Comparison of ENCODE assay signal across 23 mouse cellular contexts in the genomic region with DNA sequence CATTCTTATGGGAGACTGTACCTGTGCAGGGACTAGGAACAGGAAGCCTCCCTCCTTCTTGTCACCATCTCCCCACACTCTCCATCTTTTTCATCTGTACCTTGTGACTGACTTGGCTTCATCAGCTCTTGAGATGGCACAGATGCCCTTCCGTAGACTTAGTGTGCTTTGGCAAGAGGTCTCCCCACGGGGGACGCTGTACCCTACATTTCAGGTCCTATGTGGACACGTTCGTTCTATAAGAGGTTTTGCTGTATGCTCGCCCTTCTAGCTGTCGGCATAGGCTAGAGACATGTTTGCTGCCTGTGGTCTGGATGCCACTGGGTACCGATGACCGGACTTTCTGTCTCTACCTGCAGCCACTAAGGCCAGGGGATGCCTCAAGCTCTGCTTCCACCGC. TPM values are rescaled to one million over a fixed set of nuclear protein-coding genes. Genes with fewer than 3 reads are reported as not detected.
DNase-seq lines count a peak whose midpoint lies in the region; ATAC-seq and TF ChIP-seq lines count a peak whose summit lies in the region.
"Had no signal": no experiment of that assay in that cellular context is flagged by ENCODE, and none has a peak within 500 bp of the region (broad histone marks: within the 10 kb centered on the region; RNA-seq: fewer than 3 reads in every experiment).

No protein-coding gene starts in this region.

- H3K36me3 ChIP-seq in heart, adult 2 months (ENCODE audit: control insufficient read depth, insufficient read depth, low read length), result no peaks in the 10 kb centered on the region
- no peaks in the 10 kb centered on the region for H3K36me3 ChIP-seq in heart, embryonic 13.5 days
- no peaks in the 10 kb centered on the region for H3K36me3 ChIP-seq in megakaryocyte, embryonic 14.5 days (replicated peaks; ENCODE audit: low read length)
- H3K36me3 ChIP-seq: embryonic facial prominence, embryonic 10.5 days; kidney, embryonic 15.5 days had no signal

- no peaks in the 10 kb centered on the region for H3K27me3 ChIP-seq in heart, adult 2 months (ENCODE audit: control insufficient read depth, insufficient read depth, low read length)
- peaks cover 35% of the 10 kb centered on the region for H3K27me3 ChIP-seq in heart, embryonic 13.5 days (replicated peaks)
- H3K27me3 ChIP-seq in megakaryocyte, embryonic 14.5 days (replicated peaks), result peaks cover 29% of the 10 kb centered on the region

- H3K4me1 ChIP-seq in heart, adult 2 months (ENCODE audit: control insufficient read depth, insufficient read depth, low read length), result peaks cover 23% of the 10 kb centered on the region
- peaks cover 41% of the 10 kb centered on the region for H3K4me1 ChIP-seq in heart, embryonic 13.5 days
- H3K4me1 ChIP-seq in megakaryocyte, embryonic 14.5 days, result peaks cover 78% of the 10 kb centered on the region

- H3K4me2 ChIP-seq in heart, embryonic 13.5 days, result peak overlapping the region; percentile 61; the same call in 1 of the 2 replicates
- H3K4me2 ChIP-seq: forebrain, embryonic 13.5 days; hindbrain, embryonic 14.5 days had no signal

- peak overlapping the region; percentile 87 for H3K27ac ChIP-seq in heart, adult 2 months
- peak overlapping the region; percentile 93 for H3K27ac ChIP-seq in heart, embryonic 13.5 days (replicated peaks)
- H3K27ac ChIP-seq: embryonic facial prominence, embryonic 10.5 days; forebrain, embryonic 13.5 days; hindbrain, embryonic 14.5 days; kidney, embryonic 15.5 days had no signal

- H3K79me2 ChIP-seq in heart, adult 2 months (replicated peaks; ENCODE audit: control insufficient read depth, insufficient read depth, low read length), result no peaks in the 10 kb centered on the region

- ATAC-seq in heart, embryonic 13.5 days (ENCODE audit: extremely low read depth, insufficient number of reproducible peaks, low FRiP score, low TSS enrichment), result no peak
- no peak for ATAC-seq in megakaryocyte, adult 5-6 weeks (ENCODE audit: poor library complexity, severe bottlenecking)
- ATAC-seq: forebrain, embryonic 13.5 days; forebrain, postnatal 0 days; intestine, embryonic 16.5 days; Patski had no signal

- no peak for TF ChIP-seq POLR2A in heart, adult 2 months (IDR thresholded peaks at IDR 0.05; ENCODE audit: insufficient read depth, low read depth, low read length)

- H3K9ac ChIP-seq in heart, adult 2 months (ENCODE audit: low read depth, low read length), result no peak overlapping the region
- no peak overlapping the region for H3K9ac ChIP-seq in heart, embryonic 13.5 days
- H3K9ac ChIP-seq: forebrain, embryonic 13.5 days; forebrain, postnatal 0 days; hindbrain, embryonic 14.5 days; kidney, embryonic 15.5 days had no signal

- WGBS in heart, adult 2 months, result 93% methylated on average over 10 of the region's 10 CpGs
- 87% methylated on average over 10 of the region's 10 CpGs for WGBS in heart, embryonic 13.5 days

- H3K9me3 ChIP-seq in heart, embryonic 13.5 days, result 0 out of 2 replicates have a peak, but pooled peaks cover 2% of the 10 kb centered on the region
- no peaks in the 10 kb centered on the region for H3K9me3 ChIP-seq in megakaryocyte, embryonic 14.5 days
- H3K9me3 ChIP-seq: embryonic facial prominence, embryonic 10.5 days; forebrain, embryonic 13.5 days; kidney, embryonic 15.5 days had no signal

- no peak for TF ChIP-seq CTCF in heart, adult 2 months (IDR thresholded peaks at IDR 0.05)

- H3K4me3 ChIP-seq in heart, adult 2 months, result no peak overlapping the region
- H3K4me3 ChIP-seq in heart, embryonic 13.5 days, result no peak overlapping the region
- H3K4me3 ChIP-seq in megakaryocyte, embryonic 14.5 days (replicated peaks), result peak overlapping the region; percentile 87
- H3K4me3 ChIP-seq: embryonic facial prominence, embryonic 10.5 days; forebrain, embryonic 13.5 days; kidney, embryonic 15.5 days had no signal

- intact Hi-C loops in heart, adult 2 months (cut with DNase I), result no loop called here

- no peak for DNase-seq in heart, adult 2 months
- no peak for DNase-seq in heart, adult 18-20 months
- no peak for DNase-seq in heart, postnatal 4 days
- DNase-seq in embryo, embryonic 10 days (ENCODE audit: low spot score), result no peak
- DNase-seq: cerebellum, adult 18-20 months; cerebellum, adult 9-11 months; cerebellum, postnatal 36 days; forebrain, postnatal 0 days; gastrocnemius, postnatal 25 days had no signal

- TF ChIP-seq EP300 in heart, adult 2 months (IDR thresholded peaks at IDR 0.05; ENCODE audit: insufficient read depth, low read depth, low read length), result no peak

RNA-seq across cellular contexts. Expression of a gene that starts 6.8 kb away (rescaled TPM):
- total RNA-seq in heart, adult 2 months (2021), result under 1 TPM; 0.39 to 0.52 TPM
- 0.26 and 0.53 TPM in 2 replicates for polyA plus RNA-seq in heart, adult 2 months (2012; rRNA removed)
- 1 to 10 TPM in 1 of 2 experiments, not detected in 1; 1.2 TPM for total RNA-seq in heart, adult 18-20 months (2021)
- polyA plus RNA-seq in heart, embryonic 13.5 days (2015; fragmentation: Nextera tagmentation; extraction: Ambion mirVana), result 1.9 and 2.4 TPM in 2 replicates
- 1 to 10 TPM; 3.3 to 3.5 TPM for total RNA-seq in heart, postnatal 4 days (2021)
- 0.93 TPM in 1 of 2 replicates, not detected in the other for polyA plus RNA-seq in megakaryocyte, embryonic 14.5 days (2012; ENCODE audit: insufficient read depth, low replicate concordance)
- total RNA-seq in megakaryocyte, adult 5-6 weeks (2015), result not detected in 2 replicates
- total RNA-seq in megakaryocyte, adult 5-6 weeks (2017), result 0.11 TPM in 1 of 2 replicates, not detected in the other
- total RNA-seq: CH12.LX; gastrocnemius, postnatal 25 days had no signal

RNA-seq across cellular contexts. Expression of a gene that starts 27.6 kb away (rescaled TPM):
- 10 to 100 TPM; 65.5 to 77.8 TPM for total RNA-seq in heart, adult 2 months (2021)
- 131 and 152 TPM in 2 replicates for polyA plus RNA-seq in heart, adult 2 months (2012; rRNA removed)
- total RNA-seq in heart, adult 18-20 months (2021), result 10 to 100 TPM; 56.8 to 58.8 TPM
- 312 and 327 TPM in 2 replicates for polyA plus RNA-seq in heart, embryonic 13.5 days (2015; fragmentation: Nextera tagmentation; extraction: Ambion mirVana)
- 100 to 1,000 TPM; 230 to 244 TPM for total RNA-seq in heart, postnatal 4 days (2021)
- 725 and 2,302 TPM in 2 replicates for polyA plus RNA-seq in megakaryocyte, embryonic 14.5 days (2012; ENCODE audit: insufficient read depth, low replicate concordance)
- total RNA-seq in megakaryocyte, adult 5-6 weeks (2015), result 667 and 741 TPM in 2 replicates
- total RNA-seq in megakaryocyte, adult 5-6 weeks (2017), result 334 and 340 TPM in 2 replicates

RNA-seq across cellular contexts. Expression of a gene that starts 28.3 kb away (rescaled TPM):
- total RNA-seq in heart, adult 2 months (2021), result not detected
- polyA plus RNA-seq in heart, adult 2 months (2012; rRNA removed), result not detected in 2 replicates
- not detected for total RNA-seq in heart, adult 18-20 months (2021)
- 0.15 and 0.25 TPM in 2 replicates for polyA plus RNA-seq in heart, embryonic 13.5 days (2015; fragmentation: Nextera tagmentation; extraction: Ambion mirVana)
- total RNA-seq in heart, postnatal 4 days (2021), result under 1 TPM in 1 of 2 experiments, not detected in 1; 0.17 TPM
- polyA plus RNA-seq in megakaryocyte, embryonic 14.5 days (2012; ENCODE audit: insufficient read depth, low replicate concordance), result not detected in 2 replicates
- not detected in 2 replicates for total RNA-seq in megakaryocyte, adult 5-6 weeks (2015)
- not detected in 2 replicates for total RNA-seq in megakaryocyte, adult 5-6 weeks (2017)
- total RNA-seq: adrenal gland, postnatal 14 days; gastrocnemius, adult 18-20 months; gastrocnemius, postnatal 25 days; hematopoietic stem cell, adult 5-6 weeks had no signal
- polyA plus RNA-seq: activated CD4-positive, CD25-positive, alpha-beta regulatory T cell, adult 4 months had no signal

RNA-seq across cellular contexts. Expression of a gene that starts 45.8 kb away (rescaled TPM):
- under 1 TPM; 0.36 to 0.47 TPM for total RNA-seq in heart, adult 2 months (2021)
- 2.1 and 3.8 TPM in 2 replicates for polyA plus RNA-seq in heart, adult 2 months (2012; rRNA removed)
- under 1 TPM; 0.28 to 0.45 TPM for total RNA-seq in heart, adult 18-20 months (2021)
- polyA plus RNA-seq in heart, embryonic 13.5 days (2015; fragmentation: Nextera tagmentation; extraction: Ambion mirVana), result 9.2 and 9.6 TPM in 2 replicates
- 1 to 10 TPM; 2.5 to 3.1 TPM for total RNA-seq in heart, postnatal 4 days (2021)
- polyA plus RNA-seq in megakaryocyte, embryonic 14.5 days (2012; ENCODE audit: insufficient read depth, low replicate concordance), result 0.41 and 0.68 TPM in 2 replicates
- total RNA-seq in megakaryocyte, adult 5-6 weeks (2015), result 0.20 and 1.9 TPM in 2 replicates
- total RNA-seq in megakaryocyte, adult 5-6 weeks (2017), result 0.16 TPM in 1 of 2 replicates, not detected in the other
- polyA plus RNA-seq: activated CD4-positive, CD25-positive, alpha-beta regulatory T cell, adult 4 months had no signal

RNA-seq across cellular contexts. Expression of a gene that starts 52.3 kb away (rescaled TPM):
- total RNA-seq in heart, adult 2 months (2021), result 1 to 10 TPM; 1.2 to 2.3 TPM
- polyA plus RNA-seq in heart, adult 2 months (2012; rRNA removed), result 6.8 and 7.0 TPM in 2 replicates
- 1 to 10 TPM; 1.2 to 2.2 TPM for total RNA-seq in heart, adult 18-20 months (2021)
- 1.2 and 1.3 TPM in 2 replicates for polyA plus RNA-seq in heart, embryonic 13.5 days (2015; fragmentation: Nextera tagmentation; extraction: Ambion mirVana)
- 1 to 10 TPM; 1.4 to 1.8 TPM for total RNA-seq in heart, postnatal 4 days (2021)
- polyA plus RNA-seq in megakaryocyte, embryonic 14.5 days (2012; ENCODE audit: insufficient read depth, low replicate concordance), result not detected in 2 replicates
- total RNA-seq in megakaryocyte, adult 5-6 weeks (2015), result 2.3 and 3.1 TPM in 2 replicates
- total RNA-seq in megakaryocyte, adult 5-6 weeks (2017), result 0.11 and 1.5 TPM in 2 replicates
- total RNA-seq: hematopoietic stem cell, adult 5-6 weeks had no signal
- polyA plus RNA-seq: embryonic facial prominence, embryonic 10.5 days had no signal
